In genomic region chr4:154334699-154335402, GRCm38 (mm10) we compare ENCODE assay signal across 8 mouse cellular contexts. TPM values are rescaled to one million over a fixed set of nuclear protein-coding genes. Genes with fewer than 3 reads are reported as not detected.
A peak's percentile ranks its signal among the peaks of the same experiment; 100 is the strongest.
DNase-seq lines count a peak whose midpoint lies in the region; ATAC-seq lines count a peak whose summit lies in the region.

No protein-coding gene starts in this region.

- peak overlapping the region; percentile 54 for H3K4me2 ChIP-seq in heart, embryonic 12.5 days
- H3K4me2 ChIP-seq in limb, embryonic 13.5 days (replicated peaks) = peak overlapping the region; percentile 45
- peak overlapping the region; percentile 20 for H3K4me2 ChIP-seq in midbrain, embryonic 16.5 days (ENCODE audit: low read length)

- peaks cover 39% of the 10 kb centered on the region for H3K4me1 ChIP-seq in heart, embryonic 12.5 days (replicated peaks)
- peaks cover 69% of the 10 kb centered on the region for H3K4me1 ChIP-seq in limb, embryonic 13.5 days
- peaks cover 10% of the 10 kb centered on the region for H3K4me1 ChIP-seq in midbrain, embryonic 16.5 days (ENCODE audit: control insufficient read depth, insufficient read depth, low read length)

- 62% methylated on average over 48 of the region's 48 CpGs for WGBS in heart, embryonic 12.5 days
- 59% methylated on average over 48 of the region's 48 CpGs for WGBS in limb, embryonic 13.5 days
- 63% methylated on average over 47 of the region's 48 CpGs for WGBS in midbrain, embryonic 16.5 days

- no peak overlapping the region for H3K27ac ChIP-seq in heart, embryonic 12.5 days (ENCODE audit: poor library complexity, severe bottlenecking)
- no peak overlapping the region for H3K27ac ChIP-seq in limb, embryonic 13.5 days
- H3K27ac ChIP-seq in midbrain, embryonic 16.5 days (ENCODE audit: low read length) = no peak overlapping the region

- 0 out of 2 replicates have a peak, but pooled peaks cover 6% of the 10 kb centered on the region for H3K36me3 ChIP-seq in heart, embryonic 12.5 days
- H3K36me3 ChIP-seq in limb, embryonic 13.5 days = peaks cover 52% of the 10 kb centered on the region
- H3K36me3 ChIP-seq in midbrain, embryonic 16.5 days (ENCODE audit: control insufficient read depth, insufficient read depth, low read length) = no peaks in the 10 kb centered on the region

- no peaks in the 10 kb centered on the region for H3K9me3 ChIP-seq in heart, embryonic 12.5 days (replicated peaks)
- H3K9me3 ChIP-seq in limb, embryonic 13.5 days = no peaks in the 10 kb centered on the region
- H3K9me3 ChIP-seq in midbrain, embryonic 16.5 days (replicated peaks; ENCODE audit: control insufficient read depth, low read length, poor library complexity, severe bottlenecking) = no peaks in the 10 kb centered on the region

- peak overlapping the region; percentile 17 for H3K4me3 ChIP-seq in heart, embryonic 12.5 days
- H3K4me3 ChIP-seq in limb, embryonic 13.5 days = no peak overlapping the region
- 0 out of 2 replicates have a peak overlapping the region, but pooled peaks have one; percentile 0 for H3K4me3 ChIP-seq in midbrain, embryonic 16.5 days (ENCODE audit: low read depth, low read length)

- 0 out of 2 replicates have a peak, but pooled peaks cover 29% of the 10 kb centered on the region for H3K27me3 ChIP-seq in heart, embryonic 12.5 days (replicated peaks)
- no peaks in the 10 kb centered on the region for H3K27me3 ChIP-seq in limb, embryonic 13.5 days
- H3K27me3 ChIP-seq in midbrain, embryonic 16.5 days (ENCODE audit: control insufficient read depth, insufficient read depth, low read depth, low read length) = no peaks in the 10 kb centered on the region; the same call in 1 of the 2 replicates

- ATAC-seq in heart, embryonic 12.5 days (ENCODE audit: insufficient number of reproducible peaks, low FRiP score) = no peak
- ATAC-seq in limb, embryonic 13.5 days (ENCODE audit: low FRiP score, low read depth) = no peak
- no peak; the same call in 1 of the 2 replicates for ATAC-seq in midbrain, embryonic 16.5 days

- H3K9ac ChIP-seq in heart, embryonic 12.5 days = peak overlapping the region; percentile 39; the same call in 1 of the 2 replicates
- no peak overlapping the region for H3K9ac ChIP-seq in limb, embryonic 13.5 days
- no peak overlapping the region; the same call in 1 of the 2 replicates for H3K9ac ChIP-seq in midbrain, embryonic 16.5 days (ENCODE audit: low read depth, low read length)

- peak; percentile 18 to 35 for DNase-seq in spleen, postnatal 36 days (ENCODE audit: low spot score in 2 of 2)
- no peak for DNase-seq in spleen, postnatal 14 days (ENCODE audit: low spot score in 2 of 2)
- DNase-seq in cerebellum, postnatal 14 days = peak; percentile 47 to 59
- DNase-seq in MN1 (ENCODE audit: low spot score) = no peak
- DNase-seq in layer of hippocampus, postnatal 25 days (ENCODE audit: extremely low spot score in 1 of 2, low spot score in 1 of 2) = no peak

RNA-seq across cellular contexts. Expression of gene B230104I21Rik, which starts 1.1 kb away (rescaled TPM):
- polyA plus RNA-seq in heart, embryonic 12.5 days (2016; fragmentation: Nextera tagmentation; extraction: Ambion mirVana) = not detected in 2 replicates
- polyA plus RNA-seq in limb, embryonic 13.5 days (2015; fragmentation: Nextera tagmentation; extraction: Ambion mirVana) = not detected in 2 replicates
- polyA plus RNA-seq in midbrain, embryonic 16.5 days (2015; fragmentation: Nextera tagmentation; extraction: Ambion mirVana) = 0.25 TPM in 1 of 2 replicates, not detected in the other
- 1 to 10 TPM in 1 of 2 experiments, under 1 TPM in 1; 0.32 to 1.0 TPM for total RNA-seq in layer of hippocampus, postnatal 25 days (2021)

RNA-seq across cellular contexts. Expression of gene Arhgef16, which starts 33.4 kb away (rescaled TPM):
- 1.8 and 1.9 TPM in 2 replicates for polyA plus RNA-seq in heart, embryonic 12.5 days (2016; fragmentation: Nextera tagmentation; extraction: Ambion mirVana)
- polyA plus RNA-seq in limb, embryonic 13.5 days (2015; fragmentation: Nextera tagmentation; extraction: Ambion mirVana) = 4.5 and 4.6 TPM in 2 replicates
- polyA plus RNA-seq in midbrain, embryonic 16.5 days (2015; fragmentation: Nextera tagmentation; extraction: Ambion mirVana) = 1.1 and 1.6 TPM in 2 replicates
- total RNA-seq in layer of hippocampus, postnatal 25 days (2021) = under 1 TPM; 0.20 to 0.82 TPM

Comparison
In these comparisons a context has a peak if more than half of its experiments do, and no peak if none do; other contexts are left out.
1. DNase-seq: peak in spleen, postnatal 36 days (2 of 2) and cerebellum, postnatal 14 days (2 of 2); none in spleen, postnatal 14 days (0 of 2), MN1 (single experiment) and layer of hippocampus, postnatal 25 days (0 of 2).
2. Peak in every context shown above with its lines, with median percentiles within 50 percentile points of each other: H3K4me2 ChIP-seq.